Mouse (Mus musculus) neutrophil, adult 5-6 weeks (primary cell): Measurements from ENCODE around the gene Clpsl2. TPM values are rescaled to one million over a fixed set of nuclear protein-coding genes. Genes with fewer than 3 reads are reported as not detected.
"Not testable (repeated sequence)": the region's sequence is repeated elsewhere in the genome, so short reads cannot be mapped to it uniquely, and the experiment has no call there.

Experiments
- ATAC-seq: fragments of 151-379, 151-347 bp; 2 replicates; pipeline ENCODE4 v1.8.0; 2017; ENCODE audit warnings: mild to moderate bottlenecking, moderate TSS enrichment; ENCODE audit not compliant: insufficient number of reproducible peaks, poor library complexity, low FRiP score, severe bottlenecking; ENCODE audit errors: extremely low read depth
- total RNA-seq: library from RNA; stranded (forward); fragments of 200-1000 nt; gene quantifications from 2 replicates; pipeline ENCODE4 v1.2.3, GENCODE M21; 2017

The Clpsl2 gene
- total RNA-seq, 1 experiment from 2014 or later: not detected

GRCm38 (mm10) chr17:28553040-28553793, 4.0 kb downstream of the Clpsl2 start:
- peak; percentile 53; the same call in 1 of the 2 replicates for ATAC-seq

DNA sequence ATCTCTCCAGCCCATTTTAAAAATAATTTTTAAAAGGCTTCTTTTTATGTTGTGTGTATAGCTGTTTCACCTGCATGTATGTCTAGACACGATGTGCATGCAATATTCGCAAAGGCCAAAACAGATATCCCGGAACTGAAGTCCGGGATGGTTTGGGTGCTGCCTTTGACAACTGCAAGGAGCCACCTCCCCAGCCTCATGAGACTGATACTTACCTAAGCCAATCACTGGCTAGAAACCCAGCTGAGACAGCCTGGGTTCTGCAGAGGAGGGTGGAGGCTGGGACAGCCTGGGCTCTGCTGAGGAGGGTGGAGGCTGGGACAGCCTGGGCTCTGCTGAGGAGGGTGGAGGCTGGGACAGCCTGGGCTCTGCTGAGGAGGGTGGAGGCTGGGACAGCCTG, 4.8 kb downstream of the Clpsl2 start:
- ATAC-seq: not testable (repeated sequence)

DNA sequence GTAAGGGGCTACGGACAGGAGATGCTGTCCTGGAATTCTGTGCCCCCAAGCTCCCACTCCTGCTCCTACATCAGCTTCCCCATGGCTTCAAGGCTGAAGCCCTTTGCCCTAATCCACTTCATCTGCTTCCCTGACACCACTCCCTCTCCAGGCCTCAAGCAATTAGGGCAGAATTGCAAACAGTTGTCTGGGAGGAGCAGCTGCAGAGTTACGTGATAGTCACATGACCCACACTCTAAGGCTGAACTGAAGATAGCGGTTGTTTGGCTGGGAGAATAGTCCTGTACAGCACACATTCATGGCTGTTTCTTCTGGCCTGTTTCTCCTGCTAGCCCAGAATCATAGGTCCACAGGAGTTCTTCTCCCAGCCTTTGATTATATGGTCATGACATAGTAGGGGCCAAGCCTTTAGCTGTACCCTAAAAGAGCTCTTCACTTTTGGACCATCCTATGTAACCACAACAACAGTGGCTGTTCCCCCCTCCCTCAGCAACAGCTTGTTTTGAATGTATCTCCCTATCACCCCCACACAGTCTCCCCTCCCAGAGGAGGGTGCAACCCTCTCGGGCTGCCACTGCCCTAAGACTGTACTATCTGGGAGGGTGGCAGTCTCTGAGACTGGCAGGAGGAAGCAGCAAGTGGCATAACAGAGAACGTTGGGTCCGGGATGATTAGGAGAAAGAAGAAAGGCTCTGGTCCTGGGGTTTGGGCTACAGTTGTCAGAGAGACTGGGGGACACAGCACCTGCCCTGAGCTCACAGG, 7.6 kb downstream of the Clpsl2 start:
- ATAC-seq: no peak

GRCm38 (mm10) chr17:28557772-28558171, 8.6 kb downstream of the Clpsl2 start:
- no peak for ATAC-seq

- no peak for ATAC-seq
Observed at GRCm38 (mm10) chr17:28560598-28560997, 11.4 kb downstream of the Clpsl2 start, which contains the start of gene Clps. TSS of gene Clps (minus strand) at chr17:28560766.

- 0 out of 2 replicates have a peak, but pooled peaks have one; percentile 3 for ATAC-seq
Observed at GRCm38 (mm10) chr17:28561613-28562012, 12.4 kb downstream of the Clpsl2 start.

GRCm38 (mm10) chr17:28565181-28565580, 16.0 kb downstream of the Clpsl2 start:
- ATAC-seq: no peak

- ATAC-seq: no peak
Observed at GRCm38 (mm10) chr17:28567541-28567940, 18.3 kb downstream of the Clpsl2 start.

- no peak for ATAC-seq
Observed at GRCm38 (mm10) chr17:28571868-28572267, 22.7 kb downstream of the Clpsl2 start.

DNA sequence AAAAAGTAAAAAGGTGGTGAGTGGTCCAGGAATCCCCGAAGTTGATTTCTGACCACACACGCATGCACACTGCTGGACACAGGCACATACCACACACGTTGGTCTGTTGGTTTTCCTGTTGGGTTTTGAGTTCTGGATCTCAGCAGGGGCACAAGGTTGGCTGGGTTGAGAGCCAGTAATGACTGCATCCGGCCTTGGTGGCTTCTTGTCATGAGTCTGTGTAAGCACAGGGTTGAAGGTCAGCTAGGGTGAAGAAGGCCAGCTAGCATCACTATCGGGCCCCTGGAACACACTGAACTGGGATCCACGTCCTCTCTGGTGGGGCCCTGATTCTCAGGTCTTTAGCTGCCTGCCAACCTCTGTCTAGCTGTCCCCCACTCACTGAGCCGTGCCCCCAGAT, 23.3 kb downstream of the Clpsl2 start:
- no peak for ATAC-seq

DNA sequence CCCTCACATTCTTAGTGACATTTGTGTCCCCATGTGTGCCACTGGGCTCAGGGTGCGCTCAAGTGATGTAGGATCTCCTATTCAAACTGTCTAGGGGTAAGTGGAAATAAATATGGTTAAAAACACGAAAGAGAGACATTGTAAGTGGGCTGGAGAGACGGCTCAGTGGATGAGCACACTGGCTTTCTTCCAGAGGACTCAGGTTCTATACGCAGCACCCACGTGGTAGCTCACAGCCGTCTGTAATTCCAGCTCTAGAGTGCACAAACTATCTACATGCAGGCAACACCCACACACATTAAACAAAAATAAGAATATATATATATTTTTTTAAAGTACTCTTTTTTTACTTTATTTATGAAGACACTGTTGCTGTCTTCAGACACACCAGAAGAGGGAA, 23.7 kb downstream of the Clpsl2 start:
- no peak for ATAC-seq

- no peak for ATAC-seq
Observed at GRCm38 (mm10) chr17:28575244-28576125, 26.3 kb downstream of the Clpsl2 start, which contains the start of gene Lhfpl5. TSS of gene Lhfpl5 (plus strand) at chr17:28575641.

DNA sequence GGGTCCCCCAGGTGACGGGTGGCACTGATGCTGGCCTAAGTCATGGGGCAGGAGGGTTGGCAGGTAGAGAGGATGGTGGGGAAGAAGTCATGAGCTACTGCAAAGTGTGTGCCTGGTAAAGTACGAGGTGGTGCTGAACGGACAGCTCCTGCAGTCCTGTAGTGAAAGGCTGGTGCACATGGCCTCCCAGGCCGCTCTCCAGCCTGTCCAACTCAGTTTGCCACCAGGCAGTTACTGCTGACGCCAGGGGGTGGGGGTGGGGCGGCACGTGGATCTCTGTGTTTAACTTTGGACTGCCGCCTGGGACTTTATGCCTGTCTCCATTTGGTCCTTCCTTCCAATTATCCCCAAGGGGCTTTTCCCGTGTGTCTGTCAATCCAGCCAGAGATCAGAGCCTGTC, 31.2 kb downstream of the Clpsl2 start:
- ATAC-seq: no peak

- no peak for ATAC-seq
Observed at GRCm38 (mm10) chr17:28581056-28581455, 31.8 kb downstream of the Clpsl2 start.

- ATAC-seq: no peak
Observed at GRCm38 (mm10) chr17:28586509-28586908, 37.3 kb downstream of the Clpsl2 start.

- ATAC-seq: no peak
Observed at GRCm38 (mm10) chr17:28588591-28588990, 39.4 kb downstream of the Clpsl2 start.

GRCm38 (mm10) chr17:28590596-28590995, 41.4 kb downstream of the Clpsl2 start:
- no peak for ATAC-seq

GRCm38 (mm10) chr17:28591476-28591875, 42.3 kb downstream of the Clpsl2 start:
- no peak for ATAC-seq

GRCm38 (mm10) chr17:28592998-28593397, 43.8 kb downstream of the Clpsl2 start:
- peak; percentile 64 for ATAC-seq
